16 mouse cellular contexts compared by ENCODE assay signal in the genomic region with DNA sequence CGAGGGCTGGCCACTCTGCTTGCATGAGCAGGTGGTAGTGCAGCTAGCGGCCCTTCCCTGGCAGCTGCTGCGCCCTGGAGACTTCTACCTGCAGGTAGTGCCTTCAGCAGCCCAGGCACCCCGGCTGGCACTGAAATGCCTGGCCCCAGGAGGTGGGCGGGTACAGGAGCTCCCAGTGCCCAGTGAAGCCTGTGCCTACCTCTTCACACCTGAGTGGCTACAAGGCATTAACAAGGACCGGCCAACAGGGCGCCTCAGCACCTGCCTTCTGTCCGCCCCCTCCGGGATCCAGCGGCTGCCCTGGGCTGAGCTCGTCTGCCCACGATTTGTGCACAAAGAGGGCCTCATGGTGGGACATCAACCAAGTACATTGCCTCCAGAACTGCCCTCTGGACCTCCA. TPM values are rescaled to one million over a fixed set of nuclear protein-coding genes. Genes with fewer than 3 reads are reported as not detected.
DNase-seq lines count a peak whose midpoint lies in the region; ATAC-seq and TF ChIP-seq lines count a peak whose summit lies in the region.
"Had no signal": no experiment of that assay in that cellular context is flagged by ENCODE, and none has a peak within 500 bp of the region (broad histone marks: within the 10 kb centered on the region; RNA-seq: fewer than 3 reads in every experiment).

No protein-coding gene starts in this region.

- TF ChIP-seq POLR2A in cerebellum, adult 2 months (IDR thresholded peaks at IDR 0.05; ENCODE audit: borderline replicate concordance, insufficient read depth, low read length), result no peak

- no peaks in the 10 kb centered on the region for H3K9me3 ChIP-seq in kidney, embryonic 15.5 days (replicated peaks)
- no peaks in the 10 kb centered on the region for H3K9me3 ChIP-seq in stomach, embryonic 16.5 days (replicated peaks; ENCODE audit: control insufficient read depth, low read length)
- H3K9me3 ChIP-seq: midbrain, embryonic 15.5 days had no signal

- no peak overlapping the region for H3K4me2 ChIP-seq in kidney, embryonic 15.5 days
- H3K4me2 ChIP-seq in stomach, embryonic 16.5 days (ENCODE audit: low read depth, low read length), result no peak overlapping the region
- H3K4me2 ChIP-seq: midbrain, embryonic 15.5 days had no signal

- H3K4me1 ChIP-seq in cerebellum, adult 2 months (ENCODE audit: control insufficient read depth, insufficient read depth, low read length), result no peaks in the 10 kb centered on the region
- H3K4me1 ChIP-seq in kidney, embryonic 15.5 days, result peaks cover 51% of the 10 kb centered on the region
- H3K4me1 ChIP-seq in stomach, embryonic 16.5 days (ENCODE audit: control insufficient read depth, insufficient read depth, low read length), result peaks cover 17% of the 10 kb centered on the region

- no peak for TF ChIP-seq CTCF in cerebellum, adult 2 months (IDR thresholded peaks at IDR 0.05; ENCODE audit: borderline replicate concordance, insufficient read depth, low read depth, low read length)

- intact Hi-C loops in heart, postnatal 10 days (cut with DNase I), result no loop called here

- DNase-seq in cerebellum, adult 11-12 months, result peak; percentile 16
- DNase-seq in cerebellum, adult 2 months, result no peak
- peak; percentile 40 for DNase-seq in testis, postnatal 10 days (ENCODE audit: low spot score)
- no peak for DNase-seq in testis, postnatal 14 days (ENCODE audit: low spot score)
- no peak for DNase-seq in heart, postnatal 10 days
- DNase-seq in ovary, postnatal 14 days (ENCODE audit: low spot score), result no peak
- DNase-seq: adrenal gland, adult 2 months; heart, postnatal 4 days; layer of hippocampus, adult 9-11 months; left cerebral cortex, postnatal 4 days had no signal

- H3K27ac ChIP-seq in cerebellum, adult 2 months (ENCODE audit: insufficient read depth, low read length), result no peak overlapping the region
- H3K27ac ChIP-seq in kidney, embryonic 15.5 days, result no peak overlapping the region
- H3K27ac ChIP-seq in stomach, embryonic 16.5 days (ENCODE audit: low read length), result no peak overlapping the region

- H3K27me3 ChIP-seq in cerebellum, adult 2 months (ENCODE audit: control insufficient read depth, insufficient read depth, low read length), result no peaks in the 10 kb centered on the region
- H3K27me3 ChIP-seq in kidney, embryonic 15.5 days, result no peaks in the 10 kb centered on the region
- no peaks in the 10 kb centered on the region for H3K27me3 ChIP-seq in stomach, embryonic 16.5 days (ENCODE audit: control insufficient read depth, insufficient read depth, low read length)
- H3K27me3 ChIP-seq: midbrain, embryonic 15.5 days had no signal

- WGBS in cerebellum, adult 2 months, result 67% methylated on average over 12 of the region's 12 CpGs
- 56% methylated on average over 12 of the region's 12 CpGs for WGBS in kidney, embryonic 15.5 days
- 82% methylated on average over 12 of the region's 12 CpGs for WGBS in stomach, embryonic 16.5 days

- peaks cover 64% of the 10 kb centered on the region for H3K36me3 ChIP-seq in kidney, embryonic 15.5 days
- peaks cover 32% of the 10 kb centered on the region for H3K36me3 ChIP-seq in stomach, embryonic 16.5 days (ENCODE audit: control insufficient read depth, insufficient read depth, low read length)

- 0 out of 2 replicates have a peak, but pooled peaks have one; percentile 10 for ATAC-seq in kidney, embryonic 15.5 days (replicated peaks; ENCODE audit: low FRiP score)
- no peak for ATAC-seq in stomach, embryonic 16.5 days (ENCODE audit: insufficient read depth, low FRiP score)
- ATAC-seq: lung, postnatal 0 days; midbrain, embryonic 15.5 days had no signal

- no peak overlapping the region for H3K9ac ChIP-seq in kidney, embryonic 15.5 days
- H3K9ac ChIP-seq in stomach, embryonic 16.5 days (ENCODE audit: low read length), result peak overlapping the region; percentile 31; the same call in 1 of the 2 replicates
- H3K9ac ChIP-seq: midbrain, embryonic 15.5 days had no signal

- H3K4me3 ChIP-seq in cerebellum, adult 2 months (replicated peaks; ENCODE audit: insufficient read depth, low read depth, low read length), result no peak overlapping the region
- H3K4me3 ChIP-seq in kidney, embryonic 15.5 days (replicated peaks), result no peak overlapping the region
- H3K4me3 ChIP-seq in stomach, embryonic 16.5 days (replicated peaks; ENCODE audit: low read length), result no peak overlapping the region
- H3K4me3 ChIP-seq: midbrain, embryonic 15.5 days had no signal

RNA-seq across cellular contexts. Expression of gene Arhgef40, which starts 4.2 kb away (rescaled TPM):
- 44.1 and 48.0 TPM in 2 replicates for polyA plus RNA-seq in cerebellum, adult 2 months (2012; rRNA removed)
- 86.1 and 105 TPM in 2 replicates for polyA plus RNA-seq in kidney, embryonic 15.5 days (2015; fragmentation: Nextera tagmentation; extraction: Ambion mirVana)
- 81.9 and 92.6 TPM in 2 replicates for polyA plus RNA-seq in stomach, embryonic 16.5 days (2015; fragmentation: Nextera tagmentation; extraction: Ambion mirVana)
- 10 to 100 TPM; 52.7 to 57.9 TPM for total RNA-seq in heart, postnatal 10 days (2021)

RNA-seq across cellular contexts. Expression of gene Tmem253, which starts 26.7 kb away (rescaled TPM):
- polyA plus RNA-seq in cerebellum, adult 2 months (2012; rRNA removed), result 2.0 and 2.4 TPM in 2 replicates
- 0.93 and 1.1 TPM in 2 replicates for polyA plus RNA-seq in kidney, embryonic 15.5 days (2015; fragmentation: Nextera tagmentation; extraction: Ambion mirVana)
- polyA plus RNA-seq in stomach, embryonic 16.5 days (2015; fragmentation: Nextera tagmentation; extraction: Ambion mirVana), result 8.0 and 12.8 TPM in 2 replicates
- 1 to 10 TPM in 1 of 2 experiments, under 1 TPM in 1; 0.82 to 1.7 TPM for total RNA-seq in heart, postnatal 10 days (2021)
- total RNA-seq: common myeloid progenitor, adult 5-6 weeks; granulocyte monocyte progenitor cell, adult 5-6 weeks had no signal

RNA-seq across cellular contexts. Expression of gene Zfp219, which starts 31.8 kb away (rescaled TPM):
- polyA plus RNA-seq in cerebellum, adult 2 months (2012; rRNA removed), result 184 and 188 TPM in 2 replicates
- polyA plus RNA-seq in kidney, embryonic 15.5 days (2015; fragmentation: Nextera tagmentation; extraction: Ambion mirVana), result 38.5 and 43.8 TPM in 2 replicates
- polyA plus RNA-seq in stomach, embryonic 16.5 days (2015; fragmentation: Nextera tagmentation; extraction: Ambion mirVana), result 23.1 and 24.4 TPM in 2 replicates
- 10 to 100 TPM; 33.8 to 38.0 TPM for total RNA-seq in heart, postnatal 10 days (2021)

RNA-seq across cellular contexts. Expression of gene Olfr221, which starts 53.5 kb away (rescaled TPM):
- 0.03 and 0.10 TPM in 2 replicates for polyA plus RNA-seq in cerebellum, adult 2 months (2012; rRNA removed)
- not detected in 2 replicates for polyA plus RNA-seq in kidney, embryonic 15.5 days (2015; fragmentation: Nextera tagmentation; extraction: Ambion mirVana)
- polyA plus RNA-seq in stomach, embryonic 16.5 days (2015; fragmentation: Nextera tagmentation; extraction: Ambion mirVana), result not detected in 2 replicates
- not detected for total RNA-seq in heart, postnatal 10 days (2021)
- total RNA-seq: adrenal gland, adult 2 months; common myeloid progenitor, adult 5-6 weeks; granulocyte monocyte progenitor cell, adult 5-6 weeks; heart, postnatal 4 days; left cerebral cortex, postnatal 4 days had no signal
- polyA plus RNA-seq: adrenal gland, adult 2 months; lung, postnatal 0 days; midbrain, embryonic 15.5 days had no signal

Comparison
In these comparisons a context has a peak if more than half of its experiments do, and no peak if none do; other contexts are left out.
1. DNase-seq: peak in cerebellum, adult 11-12 months (single experiment) and testis, postnatal 10 days (single experiment); none in cerebellum, adult 2 months (0 of 2), testis, postnatal 14 days (single experiment), heart, postnatal 10 days (0 of 2) and ovary, postnatal 14 days (single experiment).